Mouse (Mus musculus) heart, postnatal 14 days (tissue): ENCODE measurements around the gene Olfr372. TPM values are rescaled to one million over a fixed set of nuclear protein-coding genes. Genes with fewer than 3 reads are reported as not detected.
"Not testable (repeated sequence)": the region's sequence is repeated elsewhere in the genome, so short reads cannot be mapped to it uniquely, and the experiment has no call there.

Experiments used
- DNase-seq, 2 experiments: peaks; one replicate each; pipeline ENCODE4 v3.0.0; 2021 to 2022
- intact Hi-C: fragments of 180-260 bp; cut with DNase I; formaldehyde crosslinking; loops from one replicate; pipeline ENCODE4 v1.15.1; 2025
- long read RNA-seq, 2 experiments: library from polyadenylated mRNA; stranded (forward); transcript quantifications; one replicate each; pipeline ENCODE4 v2.0.0; 2021
- total RNA-seq, 2 experiments: library from RNA; stranded (reverse); gene quantifications; 2 replicates each; pipeline ENCODE4 v1.2.3; 2021

The Olfr372 gene
- total RNA-seq = not detected
- long read RNA-seq, experiment 1 = 0 reads
- long read RNA-seq, experiment 2 = 0 reads

- DNase-seq, intact Hi-C loops: not testable (repeated sequence)
These were observed at the start of gene Olfr372 for GRCm38 (mm10) chr8:72040918-72041317. TSS of gene Olfr372 (plus strand) at chr8:72041218.

DNA sequence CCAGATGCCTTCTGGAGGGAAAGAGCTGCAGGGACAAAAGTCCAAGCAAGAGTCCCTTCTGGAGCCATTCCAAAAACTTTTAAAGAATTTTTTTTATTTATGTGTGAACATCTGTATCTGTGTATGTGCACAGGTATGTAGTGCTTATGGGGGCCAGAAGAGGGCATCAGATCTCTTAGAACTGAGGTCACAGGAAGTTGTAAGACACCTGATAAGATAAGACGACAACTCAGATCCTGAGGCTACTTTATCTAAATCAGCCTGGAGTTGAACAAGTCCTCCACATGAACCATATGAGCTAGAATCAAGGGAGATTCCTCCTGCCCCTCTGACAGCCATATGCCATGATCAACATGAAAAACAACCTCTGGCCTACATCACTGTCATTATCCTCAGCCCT, 41.6 kb upstream of the Olfr372 start:
- intact Hi-C loops = no loop called here
- no peak for DNase-seq

DNA sequence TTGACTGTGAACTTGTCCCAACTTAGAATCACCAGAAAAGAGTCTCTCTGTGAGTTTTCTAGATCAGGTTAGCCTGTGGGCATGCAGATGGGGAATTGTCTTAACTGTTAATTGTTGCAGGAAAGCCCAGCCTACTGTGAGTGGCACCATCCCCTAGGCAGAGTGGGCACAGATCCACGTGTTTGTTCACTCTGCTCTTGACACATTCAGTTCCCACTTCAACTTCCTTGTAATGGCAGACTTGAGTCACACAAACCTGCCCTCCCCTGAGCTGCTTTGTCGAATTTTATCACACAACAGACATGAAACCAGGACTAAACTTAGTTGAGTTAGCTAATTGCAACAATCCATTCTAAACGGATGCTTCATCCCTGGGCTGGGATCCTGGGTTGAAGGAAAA, 40.8 kb upstream of the Olfr372 start:
- intact Hi-C loops = no loop called here
- no peak for DNase-seq

- no peak for DNase-seq
- intact Hi-C loops = loop anchor here (1.0 kb wide), 1 partner anchor 96 kb away; no protein-coding TSS in a partner anchor
These were observed 38.1 kb upstream of the Olfr372 start for GRCm38 (mm10) chr8:72002942-72003341.

DNA sequence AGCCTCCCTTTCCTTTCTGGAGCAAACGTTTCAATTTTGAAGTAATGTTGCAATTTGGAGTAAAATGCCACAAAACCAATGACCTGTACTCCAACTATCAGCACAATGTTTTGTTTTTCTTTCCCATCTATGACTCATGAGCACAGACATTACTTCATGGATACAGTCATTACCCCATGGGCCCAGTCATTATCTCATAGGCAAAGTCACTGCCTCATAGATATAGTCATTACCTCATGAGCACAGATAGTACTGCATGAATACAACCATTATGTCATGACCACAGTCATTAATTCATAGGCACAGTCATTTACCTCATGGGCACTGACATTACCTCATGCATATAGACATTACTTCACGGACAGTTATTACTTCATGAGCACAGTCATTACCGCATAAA, 35.1 kb upstream of the Olfr372 start:
- no peak for DNase-seq
- intact Hi-C loops = no loop called here

GRCm38 (mm10) chr8:72006763-72007162, 34.3 kb upstream of the Olfr372 start:
- DNase-seq = no peak
- intact Hi-C loops = no loop called here

DNA sequence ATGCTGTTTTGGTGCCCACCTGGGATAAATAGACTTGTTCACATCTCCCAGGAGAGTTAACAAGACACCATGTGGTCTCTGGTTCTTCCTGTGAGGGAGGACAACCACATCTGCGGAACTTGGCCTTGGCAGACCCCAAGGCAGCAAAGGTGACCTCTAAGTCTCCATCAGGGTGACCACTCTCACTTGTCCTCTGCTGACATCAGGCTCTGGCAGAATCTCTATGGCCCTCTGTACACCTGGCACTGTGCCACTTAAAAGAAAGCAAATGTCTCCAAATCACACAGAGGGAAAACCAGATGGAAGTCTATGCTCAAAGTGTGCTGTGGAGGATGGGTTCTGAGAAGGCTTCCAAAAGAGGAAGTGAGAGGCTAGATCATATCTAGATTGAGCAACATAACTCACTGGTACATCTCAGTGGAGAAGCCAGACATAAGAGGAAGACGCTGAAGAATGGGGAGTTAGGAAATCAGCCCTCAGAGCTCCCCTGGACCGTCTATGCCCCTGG, 32.8 kb upstream of the Olfr372 start:
- peak in 1 of 2 experiments; percentile 15 for DNase-seq
- intact Hi-C loops = loop anchor here (2.0 kb wide), 1 partner anchor 87 kb away; no protein-coding TSS in a partner anchor

DNA sequence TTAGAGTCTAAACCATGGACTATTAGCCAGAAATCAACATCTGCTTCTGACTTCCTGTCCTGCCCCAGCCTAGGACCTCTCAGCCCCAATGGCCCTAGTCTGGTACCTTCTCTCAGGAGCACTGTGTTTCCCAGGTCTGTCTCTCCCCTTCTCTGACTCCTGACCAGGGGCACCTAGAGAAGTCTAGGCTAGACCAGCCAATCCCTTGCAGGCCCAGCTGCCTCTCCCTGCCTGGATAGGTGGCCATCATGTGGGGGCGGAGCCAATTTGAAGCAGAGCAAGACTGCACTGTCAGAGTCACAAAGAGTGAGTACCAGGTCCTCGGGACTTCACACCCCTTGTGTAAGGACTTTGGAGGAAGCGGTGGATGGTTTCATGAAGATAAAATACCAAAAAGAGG, 31.5 kb upstream of the Olfr372 start, which contains the start of gene Cyp4f18:
Gene Cyp4f18, minus strand, starts transcription at position 154 of the 400 bp plus-strand sequence.
- intact Hi-C loops = loop anchor here (2.0 kb wide), 1 partner anchor 85 kb away; no protein-coding TSS in a partner anchor
- DNase-seq = no peak

DNA sequence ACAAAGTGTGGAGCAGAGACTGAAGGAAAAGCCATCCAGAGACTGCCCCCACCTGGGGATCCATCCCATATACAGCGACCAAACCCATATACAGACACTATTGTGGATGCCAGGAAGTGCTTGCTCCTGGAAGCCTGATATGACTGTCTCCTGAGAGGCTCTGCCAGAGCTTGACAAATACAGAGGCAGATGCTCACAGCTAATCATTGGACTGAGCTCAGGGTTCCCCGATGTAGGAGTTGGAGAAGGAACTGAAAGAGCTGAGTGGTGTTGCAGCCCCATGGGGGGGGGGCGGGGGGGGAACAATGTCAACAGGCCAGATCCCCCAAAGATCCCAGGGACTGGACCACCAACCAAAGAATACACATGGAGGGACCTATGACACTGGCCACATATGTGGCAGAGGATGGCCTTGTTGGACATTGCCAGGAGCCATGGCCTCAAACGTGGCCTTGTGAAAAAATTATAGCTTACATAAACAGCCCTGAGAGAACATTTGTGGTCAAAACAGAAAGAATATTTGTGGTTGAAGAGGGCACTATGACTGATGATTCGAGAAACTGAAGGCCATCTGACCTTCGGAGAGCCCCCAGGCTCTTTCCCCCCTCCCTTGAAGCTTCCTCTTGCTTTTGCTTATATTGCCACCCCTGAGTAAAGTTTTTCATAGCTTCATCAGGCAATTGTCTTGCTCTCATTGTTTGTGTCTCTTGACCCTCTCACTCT, 27.4 kb upstream of the Olfr372 start:
- intact Hi-C loops = not testable (repeated sequence)

GRCm38 (mm10) chr8:72017339-72017738, 23.7 kb upstream of the Olfr372 start:
- intact Hi-C loops, DNase-seq: not testable (repeated sequence)

More for the DNA sequence above, 27.4 kb upstream of the Olfr372 start:
- DNase-seq = not testable (repeated sequence)

DNA sequence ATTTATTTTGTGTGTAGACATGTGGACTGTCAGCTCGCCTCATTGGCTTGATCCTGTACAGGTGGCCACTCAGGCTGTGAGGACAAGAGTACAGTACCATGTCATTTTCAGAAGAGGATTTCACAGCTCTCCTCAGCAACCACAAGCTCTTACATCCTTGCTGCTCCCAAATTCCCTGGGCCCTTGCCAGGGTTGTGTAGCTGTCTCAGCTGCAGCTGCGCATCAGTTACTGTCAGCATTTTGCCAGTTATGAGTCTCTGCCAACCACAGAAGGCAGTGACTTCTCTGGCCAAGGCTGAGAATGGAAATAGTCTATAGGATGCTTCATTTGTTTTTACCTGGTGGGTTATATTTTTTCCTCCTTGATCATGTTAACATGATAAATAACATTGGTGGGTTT, 22.9 kb upstream of the Olfr372 start:
- peak; percentile 14 to 23 for DNase-seq
- intact Hi-C loops = no loop called here

DNA sequence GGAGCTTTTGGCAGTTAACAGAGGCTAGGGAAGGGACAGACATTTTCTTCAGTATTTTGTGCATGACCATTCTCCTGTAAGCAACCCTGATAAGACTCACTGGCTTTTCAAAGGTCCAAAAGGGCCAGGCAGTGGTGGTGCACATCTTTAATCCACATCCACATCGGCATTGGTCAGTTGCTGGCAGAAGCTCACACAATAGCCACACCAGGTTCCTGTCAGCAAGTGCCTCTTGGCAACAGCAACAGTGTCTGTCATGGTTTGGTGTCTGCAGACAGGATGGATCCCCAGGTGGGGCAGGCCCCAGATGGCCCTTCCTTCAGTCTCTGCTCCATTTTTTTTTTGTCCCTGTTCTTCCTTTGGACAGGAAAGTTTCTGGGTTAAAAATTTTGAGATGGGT, 22.0 kb upstream of the Olfr372 start:
- intact Hi-C loops, DNase-seq: not testable (repeated sequence)

- intact Hi-C loops = no loop called here
- DNase-seq = no peak
These were observed 21.2 kb upstream of the Olfr372 start for GRCm38 (mm10) chr8:72019816-72020215.

DNA sequence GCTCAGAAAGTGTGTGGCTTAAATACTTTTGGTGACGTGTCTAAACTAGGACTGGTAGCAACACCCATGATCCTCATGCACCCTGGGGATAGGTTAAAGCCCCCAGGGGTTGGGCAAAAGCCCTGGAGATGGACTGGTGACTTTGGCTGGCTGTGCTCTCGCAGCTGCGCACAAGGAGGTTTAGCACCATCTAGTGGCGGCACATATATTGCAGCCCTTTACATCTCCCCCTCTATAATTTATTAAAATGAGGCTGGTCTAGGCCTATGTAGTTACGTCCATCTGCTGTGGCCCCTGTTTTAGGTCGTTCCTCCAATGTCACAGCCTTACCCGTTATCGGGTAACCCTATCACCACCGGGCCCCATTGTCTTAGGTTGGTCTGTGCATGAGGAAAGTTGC, 16.1 kb upstream of the Olfr372 start:
- DNase-seq = peak; percentile 38 to 65
- intact Hi-C loops = loop anchor here (1.0 kb wide), 1 partner anchor 8 kb away; no protein-coding TSS in a partner anchor

DNA sequence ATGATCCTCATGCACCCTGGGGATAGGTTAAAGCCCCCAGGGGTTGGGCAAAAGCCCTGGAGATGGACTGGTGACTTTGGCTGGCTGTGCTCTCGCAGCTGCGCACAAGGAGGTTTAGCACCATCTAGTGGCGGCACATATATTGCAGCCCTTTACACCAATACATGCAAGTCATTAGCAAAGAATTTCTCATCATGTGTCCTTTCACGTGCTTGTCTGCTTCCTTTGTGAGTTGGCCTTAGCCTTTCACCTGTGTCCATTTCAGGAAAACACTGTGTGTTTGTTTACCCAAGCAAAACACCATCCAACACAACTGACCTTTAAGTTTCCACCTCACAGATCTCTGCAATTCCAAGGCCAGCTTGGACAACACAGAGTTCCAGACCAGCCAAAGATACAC, 8.1 kb upstream of the Olfr372 start:
- intact Hi-C loops = loop anchor here (1.0 kb wide), 1 partner anchor 9 kb away; no protein-coding TSS in a partner anchor
- peak; percentile 42 to 66 for DNase-seq

- intact Hi-C loops = no loop called here
These were observed 1.5 kb downstream of the Olfr372 start for GRCm38 (mm10) chr8:72042493-72042892.

GRCm38 (mm10) chr8:72054633-72055032, 13.6 kb downstream of the Olfr372 start:
- intact Hi-C loops = loop anchor here (1.0 kb wide), 1 partner anchor 41 kb away; no protein-coding TSS in a partner anchor
- not testable (repeated sequence) for DNase-seq

More at GRCm38 (mm10) chr8:72042493-72042892, 1.5 kb downstream of the Olfr372 start:
- DNase-seq = no peak

- DNase-seq, intact Hi-C loops: not testable (repeated sequence)
These were observed 16.6 kb downstream of the Olfr372 start for GRCm38 (mm10) chr8:72057643-72058042.

GRCm38 (mm10) chr8:72066819-72067399, 25.9 kb downstream of the Olfr372 start:
- intact Hi-C loops, DNase-seq: not testable (repeated sequence)

- DNase-seq, intact Hi-C loops: not testable (repeated sequence)
These were observed 41.9 kb downstream of the Olfr372 start, which contains the start of gene Olfr373 for GRCm38 (mm10) chr8:72082877-72083276. TSS of gene Olfr373 (plus strand) at chr8:72083177.

- DNase-seq = no peak
- intact Hi-C loops = no loop called here
These were observed 43.7 kb downstream of the Olfr372 start for GRCm38 (mm10) chr8:72084744-72085143.
